21 mouse cellular contexts compared by ENCODE assay signal in the genomic region with DNA sequence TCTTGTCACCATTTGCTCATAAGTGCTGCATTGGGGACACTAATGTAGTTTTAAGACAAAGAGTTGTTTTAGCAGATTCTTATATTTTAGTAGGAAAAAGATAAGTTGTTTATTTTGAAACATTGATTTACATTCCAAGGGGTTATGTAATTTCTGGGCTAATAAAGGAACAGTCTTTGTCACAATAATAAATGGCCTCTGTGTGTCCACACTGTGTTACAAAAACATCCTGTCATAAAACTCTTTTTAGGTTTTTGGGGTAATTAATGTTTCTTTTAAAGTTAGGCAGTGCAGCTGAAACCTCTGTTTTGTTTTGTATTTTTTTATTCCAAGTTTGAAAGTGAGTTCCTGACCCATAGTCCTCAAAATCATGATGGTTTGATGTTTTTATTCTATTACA.
DNase-seq lines count a peak whose midpoint lies in the region; ATAC-seq and TF ChIP-seq lines count a peak whose summit lies in the region.
"Had no signal": no experiment of that assay in that cellular context is flagged by ENCODE, and none has a peak within 500 bp of the region (broad histone marks: within the 10 kb centered on the region; RNA-seq: fewer than 3 reads in every experiment).

No protein-coding gene starts in this region.

- no peaks in the 10 kb centered on the region for H3K4me1 ChIP-seq in kidney, embryonic 14.5 days (ENCODE audit: control insufficient read depth, insufficient read depth, low read length)
- H3K4me1 ChIP-seq in lung, embryonic 14.5 days (ENCODE audit: insufficient read depth): no peaks in the 10 kb centered on the region
- H3K4me1 ChIP-seq: embryonic facial prominence, embryonic 10.5 days; forebrain, embryonic 13.5 days; heart, embryonic 15.5 days had no signal

- H3K27me3 ChIP-seq in kidney, embryonic 14.5 days (ENCODE audit: control insufficient read depth, insufficient read depth, low read length): no peaks in the 10 kb centered on the region
- no peaks in the 10 kb centered on the region for H3K27me3 ChIP-seq in lung, embryonic 14.5 days (ENCODE audit: insufficient read depth, low read length)
- H3K27me3 ChIP-seq: CH12.LX; forebrain, embryonic 13.5 days; heart, embryonic 15.5 days; Patski had no signal

- no peak for DNase-seq in kidney, postnatal 4 days
- DNase-seq in lung, embryonic 14.5 days: peak; percentile 51
- no peak for DNase-seq in lung, postnatal 10 days
- DNase-seq in adipocyte (ENCODE audit: low spot score): peak; percentile 48
- peak; percentile 4 for DNase-seq in kidney, postnatal 14 days
- DNase-seq: adrenal gland, adult 2 months; adrenal gland, postnatal 25 days; cerebellum, adult 2 months; cerebellum, postnatal 10 days; forebrain, postnatal 0 days; gastrocnemius, postnatal 14 days; heart, adult 2 months; heart, postnatal 14 days had no signal

- TF ChIP-seq CTCF in lung, embryonic 14.5 days (IDR thresholded peaks at IDR 0.05; ENCODE audit: low read depth): no peak

- no peak overlapping the region for H3K4me2 ChIP-seq in kidney, embryonic 14.5 days (replicated peaks; ENCODE audit: low read depth, low read length)
- H3K4me2 ChIP-seq in lung, embryonic 14.5 days: no peak overlapping the region
- H3K4me2 ChIP-seq: forebrain, embryonic 13.5 days; heart, embryonic 11.5 days; heart, embryonic 15.5 days had no signal

- no peak overlapping the region for H3K9ac ChIP-seq in kidney, embryonic 14.5 days (ENCODE audit: low read depth, low read length)
- no peak overlapping the region for H3K9ac ChIP-seq in lung, embryonic 14.5 days
- H3K9ac ChIP-seq: forebrain, embryonic 13.5 days; forebrain, postnatal 0 days; heart, embryonic 15.5 days had no signal

- H3K9me3 ChIP-seq in kidney, embryonic 14.5 days (ENCODE audit: control insufficient read depth, low read length): no peaks in the 10 kb centered on the region
- no peaks in the 10 kb centered on the region; the same call in 1 of the 2 replicates for H3K9me3 ChIP-seq in lung, embryonic 14.5 days (ENCODE audit: low read depth, low read length)
- H3K9me3 ChIP-seq: embryonic facial prominence, embryonic 10.5 days; forebrain, embryonic 13.5 days; heart, embryonic 15.5 days had no signal

- ATAC-seq in kidney, embryonic 14.5 days (ENCODE audit: low FRiP score, low TSS enrichment): peak; percentile 49; the same call in 1 of the 2 replicates
- ATAC-seq in lung, embryonic 14.5 days (ENCODE audit: insufficient read depth): no peak
- ATAC-seq: activated CD4-positive, CD25-positive, alpha-beta regulatory T cell, adult 4 months; forebrain, embryonic 13.5 days; forebrain, postnatal 0 days; Patski had no signal

- H3K4me3 ChIP-seq in kidney, embryonic 14.5 days (ENCODE audit: low read length): no peak overlapping the region
- H3K4me3 ChIP-seq in lung, embryonic 14.5 days (ENCODE audit: low read depth, low read length): no peak overlapping the region
- H3K4me3 ChIP-seq: embryonic facial prominence, embryonic 10.5 days; forebrain, embryonic 13.5 days; heart, adult 2 months; heart, embryonic 15.5 days had no signal

- H3K27ac ChIP-seq in kidney, embryonic 14.5 days (ENCODE audit: low read depth, low read length): no peak overlapping the region
- no peak overlapping the region for H3K27ac ChIP-seq in lung, embryonic 14.5 days (ENCODE audit: low read depth)
- H3K27ac ChIP-seq: embryonic facial prominence, embryonic 10.5 days; forebrain, embryonic 13.5 days; heart, adult 2 months; heart, embryonic 15.5 days had no signal

- no peaks in the 10 kb centered on the region for H3K36me3 ChIP-seq in kidney, embryonic 14.5 days (ENCODE audit: control insufficient read depth, insufficient read depth, low read length)
- no peaks in the 10 kb centered on the region for H3K36me3 ChIP-seq in lung, embryonic 14.5 days (ENCODE audit: insufficient read depth)
- H3K36me3 ChIP-seq: embryonic facial prominence, embryonic 10.5 days; heart, embryonic 15.5 days had no signal

Comparison
In these comparisons a context has a peak if more than half of its experiments do, and no peak if none do; other contexts are left out.
1. DNase-seq: peak in lung, embryonic 14.5 days (single experiment), adipocyte (single experiment) and kidney, postnatal 14 days (single experiment); none in kidney, postnatal 4 days (0 of 2) and lung, postnatal 10 days (single experiment).